Mouse (Mus musculus): ENCODE results near the gene Gad2. TPM values are rescaled to one million over a fixed set of nuclear protein-coding genes. Genes with fewer than 3 reads are reported as not detected.
"Not testable (repeated sequence)": the region's sequence is repeated elsewhere in the genome, so short reads cannot be mapped to it uniquely, and the experiment has no call there.

The Gad2 gene
- 0.03 TPM in 1 of 2 replicates, not detected in the other for polyA plus RNA-seq (2012; rRNA removed)
- not detected in 2 replicates for polyA plus RNA-seq (2014; fragmentation: Nextera tagmentation; extraction: Ambion mirVana)

DNA sequence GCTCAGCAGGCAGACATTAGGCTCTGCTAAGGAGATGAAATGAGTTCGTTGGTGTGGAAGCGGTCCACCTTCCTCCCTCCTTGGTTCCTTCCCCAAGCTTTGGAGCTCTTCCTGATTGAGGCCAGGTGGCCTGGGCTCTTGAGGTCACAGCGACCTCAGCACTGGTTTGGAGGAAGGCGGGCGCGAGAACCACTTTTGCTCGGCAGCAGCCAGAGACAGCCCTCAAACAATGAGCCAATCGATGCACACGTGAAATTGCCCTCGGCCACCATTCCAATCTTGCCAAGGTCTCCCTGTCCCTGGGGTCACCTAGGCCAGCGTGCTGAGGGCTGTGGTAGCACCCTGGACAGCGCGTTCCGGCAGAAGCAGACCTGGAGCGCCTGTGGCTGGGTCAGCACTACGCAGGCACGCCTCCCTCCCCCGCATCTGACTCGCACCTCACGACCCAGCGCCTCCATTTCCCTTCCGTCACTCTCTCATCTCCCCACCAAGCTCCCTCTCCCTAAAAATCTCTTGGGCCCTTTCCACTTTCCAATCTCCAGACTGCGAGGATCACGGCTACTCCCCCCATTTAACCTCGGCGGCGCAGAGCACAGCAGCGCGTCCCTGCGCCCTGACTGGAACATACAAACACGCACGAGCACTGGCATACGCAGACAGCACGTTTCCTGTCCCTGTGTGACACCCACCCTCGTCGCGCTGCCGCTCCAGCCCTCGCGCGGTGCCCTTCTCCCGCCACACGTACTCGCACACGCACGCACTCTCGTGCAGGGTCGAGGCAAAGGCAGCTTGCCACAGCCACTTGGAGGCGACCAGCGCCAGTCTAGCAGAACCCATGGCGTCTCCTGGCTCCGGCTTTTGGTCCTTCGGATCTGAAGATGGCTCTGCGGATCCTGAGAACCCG is at the start of gene Gad2:
TSS of gene Gad2 (plus strand) at position 378 of the 904 bp plus-strand sequence.
- no peak for TF ChIP-seq EP300 (IDR thresholded peaks at IDR 0.05; ENCODE audit: low read depth)
- no peak for TF ChIP-seq CTCF (IDR thresholded peaks at IDR 0.05; ENCODE audit: low read depth)
- no peak within 1 kb of the TSS for H3K9ac ChIP-seq (replicated peaks)
- H3K9me3 ChIP-seq (ENCODE audit: control insufficient read depth, low read length), result no peaks in the 10 kb centered on the region
- DNase-seq (ENCODE audit: low read depth in 3 of 3, low spot score in 3 of 3) (no peak), ATAC-seq (ENCODE audit: insufficient read depth) (no peak)
- H3K4me2 ChIP-seq (ENCODE audit: low read depth), result peak within 1 kb of the TSS; percentile 6
- WGBS (ENCODE audit: insufficient replicate concordance), result 1% methylated on average over 55 of the region's 55 CpGs
- H3K4me3 ChIP-seq (ENCODE audit: insufficient read depth in 1 of 2, low read depth in 2 of 2, low read length in 2 of 2), result no peak within 1 kb of the TSS
- H3K4me1 ChIP-seq (replicated peaks; ENCODE audit: control insufficient read depth in 2 of 2, insufficient read depth in 2 of 2, low read length in 1 of 2), result no peaks in the 10 kb centered on the region
- H3K27me3 ChIP-seq (ENCODE audit: control insufficient read depth, insufficient read depth, low read length), result peaks cover 87% of the 10 kb centered on the region
- H3K36me3 ChIP-seq (replicated peaks; ENCODE audit: control insufficient read depth, insufficient read depth, low read depth), result no peaks in the 10 kb centered on the region
- no peak within 1 kb of the TSS for H3K27ac ChIP-seq

DNA sequence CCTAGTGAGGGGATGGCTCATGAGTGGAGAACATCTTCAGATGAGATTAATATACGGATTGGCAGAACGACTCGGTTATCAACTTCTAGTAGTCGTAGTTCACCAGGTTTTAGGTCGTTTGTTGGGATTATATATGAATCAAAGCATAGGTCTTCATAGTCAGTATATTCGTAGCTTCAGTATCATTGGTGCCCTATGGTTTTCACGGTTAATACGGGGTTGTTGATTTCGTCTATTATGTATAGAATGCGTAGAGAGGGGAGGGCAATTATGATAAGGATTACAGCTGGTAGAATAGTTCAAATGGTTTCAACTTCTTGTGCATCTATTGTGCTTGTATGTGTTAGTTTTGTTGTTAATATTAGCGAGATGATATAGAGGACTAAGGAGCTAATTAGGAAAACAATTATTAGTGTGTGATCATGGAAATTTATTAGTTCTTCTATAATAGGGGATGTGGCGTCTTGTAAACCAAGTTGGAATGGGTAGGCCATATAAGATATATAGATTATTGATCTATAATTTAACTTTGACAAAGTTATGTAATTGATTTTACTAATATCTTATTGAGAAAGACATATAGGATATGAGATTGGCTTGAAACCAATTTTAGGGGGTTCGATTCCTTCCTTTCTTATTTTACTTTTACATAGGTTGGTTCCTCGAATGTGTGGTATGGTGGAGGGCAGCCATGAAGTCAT is 34.4 kb upstream of the Gad2 start:
- H3K4me2 ChIP-seq (ENCODE audit: low read depth); H3K4me3 ChIP-seq (ENCODE audit: insufficient read depth in 1 of 2, low read depth in 2 of 2, low read length in 2 of 2); H3K27me3 ChIP-seq (ENCODE audit: control insufficient read depth, insufficient read depth, low read length); H3K27ac ChIP-seq; H3K9ac ChIP-seq (replicated peaks); H3K36me3 ChIP-seq (replicated peaks; ENCODE audit: control insufficient read depth, insufficient read depth, low read depth); H3K4me1 ChIP-seq (replicated peaks; ENCODE audit: control insufficient read depth in 2 of 2, insufficient read depth in 2 of 2, low read length in 1 of 2); H3K9me3 ChIP-seq (ENCODE audit: control insufficient read depth, low read length); DNase-seq (ENCODE audit: low read depth in 3 of 3, low spot score in 3 of 3): not testable (repeated sequence)
- 60% methylated on average over 14 of the region's 14 CpGs for WGBS (ENCODE audit: insufficient replicate concordance)
- peak; percentile 72 for ATAC-seq (ENCODE audit: insufficient read depth)

DNA sequence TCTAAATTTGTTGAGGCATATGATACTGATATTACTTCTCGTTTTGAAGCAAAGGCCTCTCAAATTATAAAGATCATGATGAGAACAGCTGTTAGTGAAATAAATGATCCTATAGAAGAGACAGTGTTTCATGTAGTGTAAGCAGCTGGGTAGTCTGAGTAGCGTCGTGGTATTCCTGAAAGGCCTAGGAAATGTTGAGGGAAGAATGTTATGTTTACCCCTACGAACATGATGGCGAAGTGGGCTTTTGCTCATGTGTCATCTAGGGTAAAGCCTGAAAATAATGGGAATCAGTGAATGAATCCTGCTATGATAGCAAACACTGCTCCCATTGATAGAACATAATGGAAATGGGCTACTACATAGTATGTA is 33.8 kb upstream of the Gad2 start:
- not testable (repeated sequence) for H3K27ac ChIP-seq; H3K4me2 ChIP-seq (ENCODE audit: low read depth); H3K9ac ChIP-seq (replicated peaks); H3K4me1 ChIP-seq (replicated peaks; ENCODE audit: control insufficient read depth in 2 of 2, insufficient read depth in 2 of 2, low read length in 1 of 2); H3K36me3 ChIP-seq (replicated peaks; ENCODE audit: control insufficient read depth, insufficient read depth, low read depth); H3K4me3 ChIP-seq (ENCODE audit: insufficient read depth in 1 of 2, low read depth in 2 of 2, low read length in 2 of 2); H3K9me3 ChIP-seq (ENCODE audit: control insufficient read depth, low read length); H3K27me3 ChIP-seq (ENCODE audit: control insufficient read depth, insufficient read depth, low read length)
- peak; percentile 0 to 12 (median 6) for DNase-seq (ENCODE audit: low read depth in 3 of 3, low spot score in 3 of 3)
- 62% methylated on average over 5 of the region's 5 CpGs for WGBS (ENCODE audit: insufficient replicate concordance)
- peak; percentile 40 for ATAC-seq (ENCODE audit: insufficient read depth)

DNA sequence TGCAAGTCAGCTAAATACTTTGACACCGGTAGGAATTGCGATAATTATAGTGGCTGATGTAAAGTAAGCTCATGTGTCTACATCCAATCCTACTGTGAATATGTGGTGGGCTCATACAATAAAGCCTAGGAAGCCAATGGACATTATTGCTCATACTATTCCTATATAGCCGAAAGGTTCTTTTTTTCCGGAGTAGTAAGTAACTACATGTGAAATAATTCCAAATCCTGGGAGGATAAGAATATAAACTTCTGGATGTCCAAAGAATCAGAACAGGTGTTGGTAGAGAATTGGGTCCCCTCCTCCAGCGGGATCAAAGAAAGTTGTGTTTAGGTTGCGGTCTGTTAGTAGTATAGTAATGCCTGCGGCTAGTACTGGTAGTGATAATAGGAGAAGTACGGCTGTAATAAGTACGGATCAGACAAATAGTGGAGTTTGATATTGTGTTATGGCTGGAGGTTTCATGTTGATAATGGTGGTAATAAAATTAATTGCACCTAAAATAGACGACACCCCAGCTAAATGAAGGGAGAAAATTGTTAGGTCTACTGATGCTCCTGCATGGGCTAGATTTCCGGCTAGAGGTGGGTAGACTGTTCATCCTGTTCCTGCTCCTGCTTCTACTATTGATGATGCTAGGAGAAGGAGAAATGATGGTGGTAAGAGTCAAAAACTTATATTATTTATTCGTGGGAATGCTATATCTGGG is 33.2 kb upstream of the Gad2 start:
- not testable (repeated sequence) for H3K4me3 ChIP-seq (ENCODE audit: insufficient read depth in 1 of 2, low read depth in 2 of 2, low read length in 2 of 2); H3K9ac ChIP-seq (replicated peaks); H3K27ac ChIP-seq; H3K9me3 ChIP-seq (ENCODE audit: control insufficient read depth, low read length); H3K4me1 ChIP-seq (replicated peaks; ENCODE audit: control insufficient read depth in 2 of 2, insufficient read depth in 2 of 2, low read length in 1 of 2); H3K36me3 ChIP-seq (replicated peaks; ENCODE audit: control insufficient read depth, insufficient read depth, low read depth); DNase-seq (ENCODE audit: low read depth in 3 of 3, low spot score in 3 of 3); H3K4me2 ChIP-seq (ENCODE audit: low read depth); H3K27me3 ChIP-seq (ENCODE audit: control insufficient read depth, insufficient read depth, low read length)
- peak; percentile 79 for ATAC-seq (ENCODE audit: insufficient read depth)
- WGBS (ENCODE audit: insufficient replicate concordance), result 63% methylated on average over 12 of the region's 12 CpGs

DNA sequence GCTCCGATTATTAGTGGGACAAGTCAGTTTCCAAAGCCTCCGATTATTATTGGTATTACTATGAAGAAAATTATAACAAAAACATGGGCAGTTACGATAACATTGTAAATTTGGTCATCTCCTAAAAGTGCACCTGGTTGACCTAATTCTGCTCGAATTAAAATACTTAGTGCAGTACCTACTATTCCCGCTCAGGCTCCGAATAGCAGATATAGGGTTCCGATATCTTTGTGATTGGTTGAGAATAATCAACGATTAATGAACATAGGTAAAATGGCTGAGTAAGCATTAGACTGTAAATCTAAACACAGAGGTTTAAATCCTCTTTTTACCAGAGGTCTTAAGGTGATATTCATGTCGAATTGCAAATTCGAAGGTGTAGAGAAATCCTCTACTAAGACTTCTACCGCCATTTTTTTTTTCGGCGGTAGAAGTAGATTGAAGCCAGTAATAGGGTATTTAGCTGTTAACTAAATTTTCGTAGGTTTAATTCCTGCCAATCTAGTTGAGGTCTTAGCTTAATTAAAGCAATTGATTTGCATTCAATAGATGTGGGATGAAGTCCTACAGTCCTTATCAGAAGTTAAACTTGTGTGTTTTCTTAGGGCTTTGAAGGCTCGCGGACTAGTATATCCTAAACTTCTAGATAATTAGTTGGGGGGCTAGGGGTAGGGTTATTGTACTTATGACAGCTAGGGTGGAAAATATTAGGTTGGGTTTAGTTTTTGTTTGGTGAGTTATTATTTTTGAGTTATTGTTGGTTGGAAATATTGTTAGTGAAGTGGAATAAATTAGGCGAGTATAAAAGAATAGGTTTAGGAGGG is 32.4 kb upstream of the Gad2 start:
- not testable (repeated sequence) for DNase-seq (ENCODE audit: low read depth in 3 of 3, low spot score in 3 of 3); H3K4me1 ChIP-seq (replicated peaks; ENCODE audit: control insufficient read depth in 2 of 2, insufficient read depth in 2 of 2, low read length in 1 of 2); H3K9ac ChIP-seq (replicated peaks); H3K4me3 ChIP-seq (ENCODE audit: insufficient read depth in 1 of 2, low read depth in 2 of 2, low read length in 2 of 2); H3K27ac ChIP-seq; H3K9me3 ChIP-seq (ENCODE audit: control insufficient read depth, low read length); H3K36me3 ChIP-seq (replicated peaks; ENCODE audit: control insufficient read depth, insufficient read depth, low read depth); H3K4me2 ChIP-seq (ENCODE audit: low read depth); H3K27me3 ChIP-seq (ENCODE audit: control insufficient read depth, insufficient read depth, low read length)
- peak; percentile 77 for ATAC-seq (ENCODE audit: insufficient read depth)
- 74% methylated on average over 16 of the region's 17 CpGs for WGBS (ENCODE audit: insufficient replicate concordance)

Data from liver, embryonic 14.5 days (tissue).